Mouse (Mus musculus): ENCODE measurements around the gene Zfhx3. TPM values are rescaled to one million over a fixed set of nuclear protein-coding genes. Genes with fewer than 3 reads are reported as not detected.

Zfhx3 gene
- polyA plus RNA-seq, 1 experiment: 14.0 TPM

DNA sequence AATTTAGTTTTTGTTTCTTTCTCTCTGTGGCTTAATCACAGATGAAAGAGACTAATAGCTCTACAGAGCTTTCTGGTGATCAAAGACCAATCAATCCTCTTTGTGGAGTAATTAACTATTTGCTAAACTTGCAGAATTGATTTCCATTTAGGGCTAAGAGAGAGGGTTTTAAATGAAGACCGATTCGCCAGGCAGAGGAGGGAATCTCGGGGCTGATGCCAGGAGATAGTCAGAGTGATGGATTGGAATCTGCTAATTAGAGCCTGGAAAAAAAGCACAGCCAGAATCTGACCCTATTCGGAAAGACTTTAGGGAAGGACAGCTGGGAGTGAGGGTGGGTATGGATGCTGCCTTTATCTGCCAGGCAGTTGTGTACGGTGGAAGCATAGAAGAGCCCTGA is 490.9 kb downstream of the Zfhx3 start:
- TF ChIP-seq EP300 (IDR thresholded peaks at IDR 0.05; ENCODE audit: insufficient read depth, low read depth, low read length) (no peak), CTCF (IDR thresholded peaks at IDR 0.05; ENCODE audit: low read depth, low read length) (no peak), POLR2A (IDR thresholded peaks at IDR 0.05; ENCODE audit: insufficient read depth, low read length) (no peak)
- Histone ChIP-seq H3K27me3 (ENCODE audit: control insufficient read depth, insufficient read depth, low read length, poor library complexity, severe bottlenecking) (no peaks in the 10 kb centered on the region), H3K4me1 (ENCODE audit: control insufficient read depth, insufficient read depth, low read length) (no peaks in the 10 kb centered on the region), H3K4me3 (ENCODE audit: low read depth, low read length) (no peak overlapping the region), H3K36me3 (ENCODE audit: control insufficient read depth, insufficient read depth, low read length, poor library complexity, severe bottlenecking) (no peaks in the 10 kb centered on the region), H3K27ac (ENCODE audit: insufficient read depth, low read length) (no peak overlapping the region), H3K9me3 (replicated peaks; ENCODE audit: control insufficient read depth, insufficient read depth, low read length, poor library complexity, severe bottlenecking) (no peaks in the 10 kb centered on the region), H3K9ac (ENCODE audit: low read depth, poor library complexity, severe bottlenecking) (no peak overlapping the region)

DNA sequence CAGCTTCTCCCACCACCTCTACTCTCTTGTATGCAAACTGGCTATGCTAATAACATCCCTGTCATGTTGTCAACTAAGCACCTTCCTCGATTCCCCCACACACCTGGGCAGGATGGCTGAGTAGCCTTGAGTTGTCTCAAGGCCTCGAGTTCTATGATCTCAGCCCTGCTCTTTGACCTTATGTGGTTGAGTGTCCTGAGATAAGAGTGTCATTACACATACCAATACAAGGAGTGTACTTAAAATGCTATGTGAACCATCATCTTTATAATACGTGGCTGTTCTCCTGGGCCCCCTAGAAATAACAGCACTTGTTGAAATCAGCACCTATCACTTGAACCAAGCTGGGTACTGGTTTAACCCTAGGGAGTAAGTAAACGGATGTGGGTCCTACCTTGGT is 492.1 kb downstream of the Zfhx3 start:
- Histone ChIP-seq H3K36me3 (ENCODE audit: control insufficient read depth, insufficient read depth, low read length, poor library complexity, severe bottlenecking) (no peaks in the 10 kb centered on the region), H3K9me3 (replicated peaks; ENCODE audit: control insufficient read depth, insufficient read depth, low read length, poor library complexity, severe bottlenecking) (no peaks in the 10 kb centered on the region), H3K4me3 (ENCODE audit: low read depth, low read length) (no peak overlapping the region), H3K9ac (ENCODE audit: low read depth, poor library complexity, severe bottlenecking) (no peak overlapping the region), H3K4me1 (ENCODE audit: control insufficient read depth, insufficient read depth, low read length) (no peaks in the 10 kb centered on the region), H3K27me3 (ENCODE audit: control insufficient read depth, insufficient read depth, low read length, poor library complexity, severe bottlenecking) (no peaks in the 10 kb centered on the region), H3K27ac (ENCODE audit: insufficient read depth, low read length) (no peak overlapping the region)
- TF ChIP-seq POLR2A (IDR thresholded peaks at IDR 0.05; ENCODE audit: insufficient read depth, low read length) (no peak), EP300 (IDR thresholded peaks at IDR 0.05; ENCODE audit: insufficient read depth, low read depth, low read length) (no peak), CTCF (IDR thresholded peaks at IDR 0.05; ENCODE audit: low read depth, low read length) (no peak)

DNA sequence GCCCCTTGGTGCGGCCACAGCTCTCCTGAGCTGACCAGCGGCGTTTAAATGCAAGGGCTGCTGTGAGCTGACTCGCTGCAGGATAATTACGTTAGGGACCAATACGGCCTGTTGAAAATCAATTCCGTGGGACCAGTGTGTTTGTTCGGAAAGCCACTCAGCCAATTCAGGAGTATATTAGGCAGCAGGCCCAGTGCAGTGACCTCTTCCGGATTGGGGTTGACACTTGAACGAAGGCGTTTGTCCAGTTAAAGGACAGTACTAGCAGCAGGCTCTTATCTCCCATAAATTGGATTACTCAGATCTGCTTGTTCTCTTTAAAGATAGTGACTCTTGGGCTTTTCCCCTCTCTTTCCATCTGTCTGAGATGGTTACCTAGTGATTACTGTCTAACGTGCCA is 493.9 kb downstream of the Zfhx3 start:
- H3K36me3 ChIP-seq (ENCODE audit: control insufficient read depth, insufficient read depth, low read length, poor library complexity, severe bottlenecking): no peaks in the 10 kb centered on the region
- peaks cover 2% of the 10 kb centered on the region; the same call in 1 of the 2 replicates for H3K9me3 ChIP-seq (replicated peaks; ENCODE audit: control insufficient read depth, insufficient read depth, low read length, poor library complexity, severe bottlenecking)
- H3K4me1 ChIP-seq (ENCODE audit: control insufficient read depth, insufficient read depth, low read length): no peaks in the 10 kb centered on the region
- no peak for TF ChIP-seq POLR2A (IDR thresholded peaks at IDR 0.05; ENCODE audit: insufficient read depth, low read length)
- no peak for TF ChIP-seq CTCF (IDR thresholded peaks at IDR 0.05; ENCODE audit: low read depth, low read length)
- no peak for TF ChIP-seq EP300 (IDR thresholded peaks at IDR 0.05; ENCODE audit: insufficient read depth, low read depth, low read length)
- no peak overlapping the region for H3K9ac ChIP-seq (ENCODE audit: low read depth, poor library complexity, severe bottlenecking)
- H3K27ac ChIP-seq (ENCODE audit: insufficient read depth, low read length): no peak overlapping the region
- no peak overlapping the region for H3K4me3 ChIP-seq (ENCODE audit: low read depth, low read length)
- H3K27me3 ChIP-seq (ENCODE audit: control insufficient read depth, insufficient read depth, low read length, poor library complexity, severe bottlenecking): no peaks in the 10 kb centered on the region

DNA sequence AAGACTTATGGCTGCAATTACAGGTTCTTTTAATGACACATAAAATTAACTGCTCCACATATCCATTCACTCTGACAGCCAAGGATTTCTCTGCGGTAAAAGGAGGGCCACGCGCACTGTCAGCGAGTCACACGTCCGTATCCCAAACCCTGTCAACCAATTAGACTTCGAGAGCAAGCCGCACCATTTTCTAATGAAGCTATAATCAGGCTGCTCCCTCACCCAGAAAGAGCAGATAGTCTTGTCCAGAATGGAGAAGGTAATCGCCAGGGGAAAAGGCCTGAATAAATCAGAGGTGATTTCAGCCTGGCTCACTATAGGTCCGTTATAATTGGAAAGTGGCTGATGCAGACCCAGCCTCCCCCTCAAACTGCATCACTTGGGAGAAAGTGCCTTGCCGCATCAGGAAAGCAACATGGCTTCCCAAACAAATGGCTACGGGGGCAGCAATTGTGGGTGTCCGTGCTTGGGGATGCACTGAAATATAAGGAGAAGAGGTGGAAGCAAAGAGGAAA is 494.9 kb downstream of the Zfhx3 start:
- Histone ChIP-seq H3K9ac (ENCODE audit: low read depth, poor library complexity, severe bottlenecking) (no peak overlapping the region), H3K36me3 (ENCODE audit: control insufficient read depth, insufficient read depth, low read length, poor library complexity, severe bottlenecking) (no peaks in the 10 kb centered on the region), H3K9me3 (replicated peaks; ENCODE audit: control insufficient read depth, insufficient read depth, low read length, poor library complexity, severe bottlenecking) (peaks cover 4% of the 10 kb centered on the region; the same call in 1 of the 2 replicates), H3K27me3 (ENCODE audit: control insufficient read depth, insufficient read depth, low read length, poor library complexity, severe bottlenecking) (no peaks in the 10 kb centered on the region), H3K27ac (ENCODE audit: insufficient read depth, low read length) (no peak overlapping the region), H3K4me1 (ENCODE audit: control insufficient read depth, insufficient read depth, low read length) (no peaks in the 10 kb centered on the region), H3K4me3 (ENCODE audit: low read depth, low read length) (no peak overlapping the region)
- no peak for TF ChIP-seq CTCF (IDR thresholded peaks at IDR 0.05; ENCODE audit: low read depth, low read length)
- TF ChIP-seq EP300 (IDR thresholded peaks at IDR 0.05; ENCODE audit: insufficient read depth, low read depth, low read length): no peak
- TF ChIP-seq POLR2A (IDR thresholded peaks at IDR 0.05; ENCODE audit: insufficient read depth, low read length): no peak

DNA sequence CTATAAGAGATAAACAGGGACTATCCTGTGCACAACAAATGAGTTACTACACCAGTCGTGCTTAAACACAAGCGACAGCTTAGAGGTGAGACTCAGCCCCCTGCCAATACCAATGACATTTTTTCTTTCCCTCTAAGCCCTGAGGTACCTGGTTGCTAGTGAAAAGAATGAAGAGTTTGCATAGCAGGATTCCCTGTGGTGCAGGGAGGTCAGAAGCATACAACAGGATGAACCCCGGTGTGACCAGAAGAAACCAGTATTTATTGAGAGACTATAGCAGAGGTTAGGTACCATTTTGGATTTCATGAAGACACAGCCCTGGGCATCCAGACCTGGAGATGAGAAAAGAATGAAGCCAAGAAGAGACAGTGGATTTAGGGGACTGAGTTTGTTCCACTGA is 498.0 kb downstream of the Zfhx3 start:
- no peak for TF ChIP-seq POLR2A (IDR thresholded peaks at IDR 0.05; ENCODE audit: insufficient read depth, low read length)
- no peak for TF ChIP-seq EP300 (IDR thresholded peaks at IDR 0.05; ENCODE audit: insufficient read depth, low read depth, low read length)
- no peak for TF ChIP-seq CTCF (IDR thresholded peaks at IDR 0.05; ENCODE audit: low read depth, low read length)
- H3K27ac ChIP-seq (ENCODE audit: insufficient read depth, low read length): no peak overlapping the region

DNA sequence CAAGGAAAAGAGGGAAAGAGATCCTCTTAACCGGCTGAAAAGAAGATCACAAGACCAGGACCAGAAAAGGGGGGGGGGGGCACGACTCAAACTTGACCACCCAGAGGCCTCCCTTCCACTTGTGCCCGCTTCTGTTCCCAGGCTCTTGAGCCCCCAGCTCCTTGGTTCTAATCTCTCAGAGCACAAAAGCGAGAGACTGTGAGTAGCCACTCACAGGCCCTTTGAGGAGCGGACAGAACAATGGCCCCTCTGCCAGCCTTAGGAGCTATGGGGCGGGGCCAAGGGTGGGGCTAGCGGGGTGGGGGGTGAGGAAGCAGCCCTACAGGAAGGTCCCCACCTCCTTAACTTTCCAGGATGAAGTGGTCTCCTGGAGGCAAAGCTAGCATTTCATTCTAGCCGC is 508.4 kb downstream of the Zfhx3 start:
- Histone ChIP-seq H3K27ac (ENCODE audit: insufficient read depth, low read length) (no peak overlapping the region), H3K27me3 (ENCODE audit: control insufficient read depth, insufficient read depth, low read length, poor library complexity, severe bottlenecking) (no peaks in the 10 kb centered on the region)

More for the DNA sequence above, 498.0 kb downstream of the Zfhx3 start:
- Histone ChIP-seq H3K9ac (ENCODE audit: low read depth, poor library complexity, severe bottlenecking) (no peak overlapping the region), H3K9me3 (replicated peaks; ENCODE audit: control insufficient read depth, insufficient read depth, low read length, poor library complexity, severe bottlenecking) (peaks cover 4% of the 10 kb centered on the region; the same call in 1 of the 2 replicates), H3K27me3 (ENCODE audit: control insufficient read depth, insufficient read depth, low read length, poor library complexity, severe bottlenecking) (no peaks in the 10 kb centered on the region), H3K4me3 (ENCODE audit: low read depth, low read length) (no peak overlapping the region), H3K4me1 (ENCODE audit: control insufficient read depth, insufficient read depth, low read length) (no peaks in the 10 kb centered on the region), H3K36me3 (ENCODE audit: control insufficient read depth, insufficient read depth, low read length, poor library complexity, severe bottlenecking) (no peaks in the 10 kb centered on the region)

More for the DNA sequence above, 508.4 kb downstream of the Zfhx3 start:
- Histone ChIP-seq H3K4me3 (ENCODE audit: low read depth, low read length) (no peak overlapping the region), H3K36me3 (ENCODE audit: control insufficient read depth, insufficient read depth, low read length, poor library complexity, severe bottlenecking) (no peaks in the 10 kb centered on the region), H3K9me3 (replicated peaks; ENCODE audit: control insufficient read depth, insufficient read depth, low read length, poor library complexity, severe bottlenecking) (no peaks in the 10 kb centered on the region; the same call in 1 of the 2 replicates), H3K9ac (ENCODE audit: low read depth, poor library complexity, severe bottlenecking) (no peak overlapping the region), H3K4me1 (ENCODE audit: control insufficient read depth, insufficient read depth, low read length) (no peaks in the 10 kb centered on the region)
- no peak for TF ChIP-seq POLR2A (IDR thresholded peaks at IDR 0.05; ENCODE audit: insufficient read depth, low read length)
- no peak for TF ChIP-seq EP300 (IDR thresholded peaks at IDR 0.05; ENCODE audit: insufficient read depth, low read depth, low read length)
- TF ChIP-seq CTCF (IDR thresholded peaks at IDR 0.05; ENCODE audit: low read depth, low read length): no peak
